25 mouse cellular contexts compared by ENCODE assay signal in the genomic region with DNA sequence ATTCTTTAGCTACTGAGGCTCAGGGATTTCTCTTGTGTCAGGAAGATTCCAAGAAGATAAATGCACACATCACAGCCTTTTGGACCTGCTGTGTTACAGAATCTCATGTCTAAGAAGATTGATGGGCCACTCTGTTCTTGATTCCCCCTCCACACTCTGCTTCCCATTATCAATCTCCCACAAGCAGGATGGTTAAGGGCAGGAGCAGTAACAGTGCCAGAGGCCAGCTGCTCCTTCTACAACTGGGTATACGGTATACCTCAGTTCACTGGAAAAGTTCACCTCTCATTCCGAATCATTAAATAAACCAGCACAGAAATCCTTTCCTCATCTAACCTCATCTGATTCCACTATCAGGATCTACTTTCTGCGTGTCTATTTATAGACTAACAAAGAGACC.
"Had no signal": no experiment of that assay in that cellular context is flagged by ENCODE, and none has a peak within 500 bp of the region (broad histone marks: within the 10 kb centered on the region; RNA-seq: fewer than 3 reads in every experiment).

No protein-coding gene starts in this region.

- H3K27me3 ChIP-seq: heart, embryonic 12.5 days; hindbrain, embryonic 13.5 days; intestine, embryonic 15.5 days; limb, embryonic 12.5 days; liver, embryonic 13.5 days; liver, embryonic 15.5 days had no signal

- H3K9ac ChIP-seq: heart, embryonic 12.5 days; hindbrain, embryonic 13.5 days; intestine, embryonic 15.5 days; limb, embryonic 12.5 days; liver, embryonic 13.5 days; liver, embryonic 15.5 days had no signal

- H3K9me3 ChIP-seq: heart, embryonic 10.5 days; heart, embryonic 12.5 days; hindbrain, embryonic 13.5 days; intestine, embryonic 15.5 days; limb, embryonic 10.5 days; limb, embryonic 12.5 days; liver, embryonic 13.5 days; liver, embryonic 15.5 days had no signal

- H3K27ac ChIP-seq: gastrocnemius, adult 2 months; heart, embryonic 10.5 days; hindbrain, embryonic 13.5 days; intestine, embryonic 15.5 days; layer of hippocampus, adult 2 months; left cerebral cortex, adult 2 months; limb, embryonic 10.5 days; limb, embryonic 12.5 days; liver, embryonic 13.5 days; liver, embryonic 15.5 days had no signal

- DNase-seq: gastrocnemius, adult 2 months; gastrocnemius, postnatal 10 days; gastrocnemius, postnatal 25 days; heart, adult 18-20 months; heart, postnatal 10 days; heart, postnatal 4 days; kidney, adult 18-20 months; kidney, adult 8-10 months; kidney, postnatal 10 days; kidney, postnatal 25 days; kidney, postnatal 4 days; liver; liver, embryonic 13.5 days had no signal

- H3K4me2 ChIP-seq: heart, embryonic 12.5 days; hindbrain, embryonic 13.5 days; intestine, embryonic 15.5 days; limb, embryonic 12.5 days; liver, embryonic 11.5 days; liver, embryonic 13.5 days; liver, embryonic 15.5 days had no signal

- H3K4me3 ChIP-seq: gastrocnemius, adult 2 months; heart, embryonic 10.5 days; heart, embryonic 12.5 days; hindbrain, embryonic 13.5 days; intestine, embryonic 15.5 days; layer of hippocampus, adult 2 months; left cerebral cortex, adult 2 months; limb, embryonic 10.5 days; limb, embryonic 12.5 days; liver, embryonic 13.5 days; liver, embryonic 15.5 days had no signal

- H3K4me1 ChIP-seq: heart, embryonic 10.5 days; heart, embryonic 12.5 days; hindbrain, embryonic 13.5 days; intestine, embryonic 15.5 days; limb, embryonic 10.5 days; limb, embryonic 12.5 days; liver, embryonic 13.5 days; liver, embryonic 15.5 days had no signal

- H3K36me3 ChIP-seq: heart, embryonic 10.5 days; heart, embryonic 12.5 days; hindbrain, embryonic 13.5 days; intestine, embryonic 15.5 days; limb, embryonic 10.5 days; limb, embryonic 12.5 days; liver, embryonic 13.5 days; liver, embryonic 15.5 days had no signal

- ATAC-seq: inflammation-experienced regulatory T-cells, adult 6 months; intestine, embryonic 15.5 days; intestine, postnatal 0 days had no signal
